Mouse (Mus musculus) erythroblast, adult 5-6 weeks (primary cell): ENCODE results near the gene Gm2897. TPM values are rescaled to one million over a fixed set of nuclear protein-coding genes. Genes with fewer than 3 reads are reported as not detected.
"Not testable (repeated sequence)": the region's sequence is repeated elsewhere in the genome, so short reads cannot be mapped to it uniquely, and the experiment has no call there.

Experiments used
- ATAC-seq: replicated peaks from 2 replicates; pipeline ENCODE4 v1.8.0; 2016; ENCODE audit warnings: moderate number of reproducible peaks, mild to moderate bottlenecking, moderate TSS enrichment, inconsistent platforms; ENCODE audit not compliant: poor library complexity, low FRiP score, severe bottlenecking
- total RNA-seq, 2 experiments: library from RNA; stranded (forward) in 1 of 2; stranded (reverse) in 1 of 2; fragments of 150-400 nt in 1 of 2; fragments of 200-764, 138-1000 nt in 1 of 2; gene quantifications; 2 replicates each; pipeline versions ENCODE4 v1.2.3 to v1.2.4; 2015 to 2017; ENCODE audit warnings: low replicate concordance in 2 of 2

The Gm2897 gene
- total RNA-seq (2015; ENCODE audit: low replicate concordance): not detected in 2 replicates
- not detected in 2 replicates for total RNA-seq (2017; ENCODE audit: low replicate concordance)

DNA sequence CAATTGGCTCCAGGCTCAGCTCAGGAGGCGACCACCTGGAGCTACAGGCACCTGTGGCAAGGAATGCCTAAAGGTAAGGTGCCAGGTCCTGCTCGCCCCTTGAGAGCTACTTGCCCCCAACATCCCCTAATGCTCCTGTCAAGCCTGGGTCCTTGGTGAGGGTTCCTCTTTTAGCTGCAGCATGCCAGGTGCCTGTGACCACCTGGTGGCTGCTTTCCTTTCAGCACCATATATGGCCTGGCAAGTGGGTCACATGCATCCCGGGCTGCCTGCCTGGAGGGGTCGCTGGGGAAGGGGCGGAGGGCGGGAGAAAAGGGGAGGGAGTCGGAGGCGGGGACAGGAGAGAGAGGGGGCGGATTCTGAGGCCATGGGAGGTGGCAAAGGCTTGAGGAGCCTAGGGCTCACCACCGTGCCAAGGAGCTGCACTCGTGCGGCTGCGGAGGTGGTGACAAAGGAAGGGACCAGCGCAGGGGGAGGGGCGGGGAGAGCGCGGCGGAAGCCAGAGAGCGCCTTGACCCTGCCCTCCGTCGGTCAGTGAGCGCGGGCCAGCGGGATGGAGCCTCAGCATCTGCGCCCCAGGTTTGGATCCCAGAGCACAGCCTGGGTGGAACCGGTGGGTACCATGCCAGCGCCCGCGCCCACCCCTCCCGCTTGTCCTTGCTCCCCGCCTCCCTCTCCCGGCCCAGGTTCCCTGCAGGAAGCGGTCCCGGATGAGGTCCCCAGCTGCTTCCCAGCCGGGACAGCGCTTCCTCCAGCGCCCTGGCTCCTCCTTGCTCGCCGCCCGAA, at the start of gene Gm2897:
Gene Gm2897 (plus strand): TSS at position 559 of the 786 bp plus-strand sequence.
- not testable (repeated sequence) for ATAC-seq

GRCm38 (mm10) chr14:3029702-3030101, 19.4 kb upstream of the Gm2897 start, which contains the start of gene Gm2888:
Gene Gm2888 (plus strand): TSS chr14:3030002.
- ATAC-seq: not testable (repeated sequence)

DNA sequence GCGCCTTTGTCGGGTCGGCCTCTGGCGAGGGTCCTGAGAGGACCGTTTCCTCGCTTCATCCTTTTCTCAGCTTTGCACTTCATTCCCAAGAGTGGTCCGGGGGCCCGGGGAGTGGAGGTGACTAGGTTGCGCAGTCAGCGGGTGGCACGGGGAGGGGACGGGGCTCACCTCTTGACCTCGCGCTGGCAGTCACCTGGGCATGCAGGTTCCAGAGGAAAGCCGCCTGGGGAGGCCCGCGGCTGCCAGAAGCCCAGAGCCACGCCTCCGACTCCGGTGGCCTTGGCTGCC, 372 bp downstream of the Gm2897 start:
- ATAC-seq: not testable (repeated sequence)

GRCm38 (mm10) chr14:3050087-3050486, 1.0 kb downstream of the Gm2897 start:
- not testable (repeated sequence) for ATAC-seq

DNA sequence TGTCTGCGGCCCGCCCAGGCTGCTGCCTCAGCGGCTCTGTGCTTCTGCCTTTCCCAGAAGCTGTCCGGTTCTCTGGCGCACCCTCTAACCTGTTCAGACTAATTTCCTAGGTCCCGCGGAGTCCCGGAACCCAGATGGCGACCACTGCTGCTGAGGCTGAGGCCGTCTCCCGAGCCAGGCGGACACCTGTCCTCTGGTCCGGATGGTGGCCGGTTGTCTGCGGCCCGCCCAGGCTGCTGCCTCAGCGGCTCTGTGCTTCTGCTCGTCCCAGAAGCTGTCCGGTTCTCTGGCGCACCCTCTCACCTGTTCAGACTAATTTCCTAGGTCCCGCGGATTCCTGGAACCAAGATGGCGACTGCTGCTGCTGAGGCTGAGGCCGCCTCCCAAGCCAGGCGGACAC, 67.0 kb downstream of the Gm2897 start:
- not testable (repeated sequence) for ATAC-seq

Other genes with a start within 250 kb of the Gm2897 start
- gene Gm2888, start 19.3 kb upstream of the Gm2897 start, total RNA-seq (2015; ENCODE audit: low replicate concordance): not detected in 2 replicates
- not detected in 2 replicates for gene Gm2888, start 19.3 kb upstream of the Gm2897 start, total RNA-seq (2017; ENCODE audit: low replicate concordance)
- gene Gm10340, start 84.7 kb downstream of the Gm2897 start, total RNA-seq (2015; ENCODE audit: low replicate concordance): not detected in 2 replicates
- gene Gm10340, start 84.7 kb downstream of the Gm2897 start, total RNA-seq (2017; ENCODE audit: low replicate concordance): not detected in 2 replicates
- not detected in 2 replicates for gene Gm5795, start 139.0 kb downstream of the Gm2897 start, total RNA-seq (2015; ENCODE audit: low replicate concordance)
- not detected in 2 replicates for gene Gm5795, start 139.0 kb downstream of the Gm2897 start, total RNA-seq (2017; ENCODE audit: low replicate concordance)
- not detected in 2 replicates for gene D830030K20Rik, start 159.2 kb downstream of the Gm2897 start, total RNA-seq (2015; ENCODE audit: low replicate concordance)
- not detected in 2 replicates for gene D830030K20Rik, start 159.2 kb downstream of the Gm2897 start, total RNA-seq (2017; ENCODE audit: low replicate concordance)